Mouse (Mus musculus) macrophage (primary cell): ENCODE results near the gene Usp28. TPM values are rescaled to one million over a fixed set of nuclear protein-coding genes. Genes with fewer than 3 reads are reported as not detected.

Source experiments
- H3K27ac ChIP-seq: fragments of 350-480 bp; formaldehyde crosslinking; 2 replicates; pipeline ENCODE4 v1.9.0; 2021
- H3K36me3 ChIP-seq: fragments of 350-480 bp; formaldehyde crosslinking; 2 replicates; pipeline ENCODE4 v1.9.0; 2021; ENCODE audit errors: inconsistent target
- H3K4me3 ChIP-seq: fragments of 350-480 bp; formaldehyde crosslinking; 2 replicates; pipeline ENCODE4 v1.9.0; 2021; ENCODE audit errors: inconsistent target
- H3K79me2 ChIP-seq: fragments of 350-480 bp; formaldehyde crosslinking; 2 replicates; pipeline ENCODE4 v1.9.0; 2021; ENCODE audit errors: inconsistent target
- WGBS: methylation state at CpG from one replicate; pipeline ENCODE4 v1.1.7; 2026; ENCODE audit warnings: inconsistent platforms; ENCODE audit not compliant: missing documents; 5-methylcytosine and 5-hydroxymethylcytosine counted together
- polyA plus RNA-seq: library from polyadenylated mRNA; stranded (reverse); fragments of 250-400 nt; gene quantifications from 3 replicates; pipeline ENCODE4 v1.2.4, GENCODE M21; 2018; ENCODE audit warnings: inconsistent platforms

The Usp28 gene
- polyA plus RNA-seq, 1 experiment from 2014 or later = 6.4 TPM

DNA sequence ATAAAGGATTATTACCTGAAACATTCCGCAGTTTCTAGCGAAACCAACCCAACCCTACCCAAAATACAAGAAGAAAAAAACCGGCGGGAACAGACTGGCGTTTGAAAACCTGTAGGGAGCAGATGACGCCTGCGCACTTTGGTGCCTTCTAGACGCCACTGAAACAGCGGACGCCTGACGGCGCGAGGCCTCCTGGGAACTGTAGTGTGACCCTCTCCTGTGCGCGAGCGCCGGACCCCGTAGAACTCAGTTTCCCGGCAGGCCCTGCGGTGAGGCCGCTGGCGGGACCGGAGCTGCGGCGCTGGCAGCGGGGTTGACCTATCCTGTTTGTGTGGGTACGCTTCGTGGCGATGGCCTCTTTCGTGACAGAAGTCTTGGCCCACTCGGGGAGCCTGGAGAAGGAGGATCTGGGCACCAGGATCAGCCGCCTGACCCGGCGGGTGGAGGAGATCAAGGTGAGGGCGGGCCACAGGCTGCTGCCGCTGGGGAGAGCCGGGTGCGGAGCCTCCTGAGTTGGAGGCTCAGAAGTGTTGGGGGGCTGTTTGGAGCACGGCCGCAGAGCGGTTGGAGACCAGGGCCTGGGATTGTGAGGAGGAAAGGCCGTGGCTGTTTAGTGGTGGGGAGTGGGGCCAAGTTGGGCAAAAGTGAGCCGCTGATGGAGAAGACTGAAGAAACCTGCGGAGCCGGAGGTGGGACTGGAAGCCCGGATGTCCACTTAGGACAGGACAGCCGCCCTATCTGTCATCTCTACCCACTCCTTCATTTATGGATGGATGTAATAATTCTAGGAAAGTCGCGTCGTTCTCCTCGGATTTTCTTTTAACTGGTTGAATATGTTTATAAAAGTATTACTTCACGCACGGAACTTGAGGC, 70.4 kb downstream of the Usp28 start, which contains the start of gene Zw10:
Gene Zw10, plus strand, starts transcription at position 281 of the 873 bp plus-strand sequence.
- WGBS = under 1% methylated on average over 52 of the region's 53 CpGs
- H3K27ac ChIP-seq = peak within 1 kb of the TSS; percentile 32
- peaks cover 21% of the 10 kb centered on the region for H3K79me2 ChIP-seq
- peak within 1 kb of the TSS; percentile 85 for H3K4me3 ChIP-seq
- peaks cover under 1% of the 10 kb centered on the region; the same call in 1 of the 2 replicates for H3K36me3 ChIP-seq

DNA sequence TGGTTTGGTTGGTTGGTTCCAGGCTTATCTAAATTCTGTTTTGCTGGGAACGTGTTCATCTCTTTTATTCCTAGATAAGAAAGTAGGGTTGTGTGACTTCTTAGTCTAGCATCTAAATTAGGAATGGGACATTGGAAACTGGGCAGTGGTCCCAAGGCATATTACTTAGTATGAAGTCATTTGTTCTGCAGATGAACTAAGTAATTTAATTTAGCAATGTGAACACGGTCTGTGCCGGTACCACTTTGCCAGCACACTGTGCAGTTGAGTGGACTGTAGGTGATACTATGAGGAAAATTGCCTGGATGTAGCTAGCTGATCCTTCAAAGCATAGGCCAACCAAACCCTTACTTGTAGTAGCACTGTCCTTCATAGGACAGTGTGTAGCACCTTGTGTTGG, 91.7 kb downstream of the Usp28 start:
- H3K79me2 ChIP-seq = no peaks in the 10 kb centered on the region
- H3K4me3 ChIP-seq = no peak overlapping the region
- H3K36me3 ChIP-seq = peaks cover 60% of the 10 kb centered on the region; the same call in 1 of the 2 replicates
- no peak overlapping the region for H3K27ac ChIP-seq
- WGBS = 97% methylated on average over 3 of the region's 3 CpGs

DNA sequence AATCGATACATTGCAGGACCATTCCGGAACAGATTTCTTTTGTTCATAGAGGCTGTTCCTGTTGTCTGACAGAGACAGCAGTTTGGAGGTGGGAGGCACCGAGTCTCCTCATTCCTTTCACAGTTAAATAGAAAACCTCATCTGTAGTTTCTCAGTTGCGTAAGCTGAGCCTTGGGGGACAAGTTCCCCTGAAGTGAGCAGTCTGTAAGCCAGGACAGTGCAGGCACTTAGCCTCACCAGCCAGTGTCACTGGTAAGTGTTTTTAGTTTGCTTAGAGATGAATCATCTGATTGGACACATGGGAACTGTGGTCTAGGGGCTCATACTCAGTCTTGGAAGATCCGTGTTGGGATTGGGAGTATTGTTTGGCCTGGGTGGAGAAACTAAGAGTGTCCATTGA, 95.9 kb downstream of the Usp28 start, which contains the start of gene Tmprss5:
Gene Tmprss5, plus strand, starts transcription at position 154 of the 400 bp plus-strand sequence.
- Histone ChIP-seq H3K4me3 (no peak within 1 kb of the TSS), H3K36me3 (peaks cover 30% of the 10 kb centered on the region; the same call in 1 of the 2 replicates), H3K27ac (no peak within 1 kb of the TSS), H3K79me2 (no peaks in the 10 kb centered on the region)
- 78% methylated on average over 5 of the region's 5 CpGs for WGBS

DNA sequence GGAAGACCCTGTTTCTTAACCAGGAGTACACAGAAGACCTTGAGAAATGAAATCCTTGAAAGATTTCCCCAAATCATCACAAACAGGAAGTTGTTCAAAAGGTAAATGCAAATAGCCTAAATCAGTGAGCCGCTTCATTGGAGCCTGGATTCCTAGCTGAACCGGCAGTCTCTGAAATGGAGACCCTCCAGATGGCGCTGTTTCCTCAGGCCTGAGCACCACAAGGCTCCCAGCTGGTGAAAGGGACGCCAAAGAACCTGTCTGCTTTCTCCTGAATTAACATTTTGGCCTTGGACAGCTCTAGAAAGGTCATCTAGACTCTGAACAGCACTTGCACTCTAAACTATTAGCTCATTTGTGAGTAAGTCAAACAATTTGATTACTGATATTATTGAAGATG, 96.4 kb downstream of the Usp28 start:
- Histone ChIP-seq H3K27ac (no peak overlapping the region), H3K36me3 (peaks cover 30% of the 10 kb centered on the region; the same call in 1 of the 2 replicates), H3K4me3 (no peak overlapping the region), H3K79me2 (no peaks in the 10 kb centered on the region)
- 37% methylated on average over 4 of the region's 4 CpGs for WGBS

DNA sequence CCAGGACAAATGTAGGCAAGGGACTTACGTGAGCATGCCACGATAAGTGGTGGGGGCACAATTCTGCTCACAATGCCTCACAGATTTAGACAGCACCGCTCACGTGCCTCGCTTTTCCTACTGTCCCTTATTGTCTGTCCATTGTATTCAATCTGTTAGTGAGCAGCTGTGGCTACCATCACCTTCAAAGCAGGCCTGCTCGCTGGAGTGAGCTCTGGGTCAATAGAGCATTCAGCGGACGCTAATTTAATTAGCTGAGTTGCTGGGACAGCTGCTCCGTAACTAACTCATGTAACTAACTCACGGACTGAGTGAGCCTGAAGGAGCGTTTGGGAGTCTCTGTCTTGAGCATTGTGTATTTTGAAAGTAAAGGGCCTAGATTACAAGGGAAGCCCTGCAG, 102.1 kb downstream of the Usp28 start:
- Histone ChIP-seq H3K27ac (no peak overlapping the region), H3K79me2 (no peaks in the 10 kb centered on the region)
- 89% methylated on average over 11 of the region's 11 CpGs for WGBS

More for the DNA sequence above, 102.1 kb downstream of the Usp28 start:
- H3K36me3 ChIP-seq = no peaks in the 10 kb centered on the region
- no peak overlapping the region for H3K4me3 ChIP-seq

Other genes starting within 250 kb of the Usp28 start
- 0.34 to 1.2 TPM (median 0.62 TPM) in 3 replicates for gene Zbtb16, start 149.2 kb upstream of the Usp28 start, polyA plus RNA-seq
- not detected in 3 replicates for gene Htr3a, start 74.3 kb upstream of the Usp28 start, polyA plus RNA-seq
- not detected in 3 replicates for gene Htr3b, start 20.4 kb upstream of the Usp28 start, polyA plus RNA-seq
- gene Zw10, start 70.2 kb downstream of the Usp28 start, polyA plus RNA-seq = 7.8 to 13.5 TPM (median 10.9 TPM) in 3 replicates
- not detected in 3 replicates for gene Tmprss5, start 95.9 kb downstream of the Usp28 start, polyA plus RNA-seq